Mouse (Mus musculus) erythroblast, adult 5-6 weeks (primary cell): ENCODE results near the gene Spata20. TPM values are rescaled to one million over a fixed set of nuclear protein-coding genes. Genes with fewer than 3 reads are reported as not detected.

Experiments
- ATAC-seq: replicated peaks from 2 replicates; pipeline ENCODE4 v1.8.0; 2016; ENCODE audit warnings: moderate number of reproducible peaks, mild to moderate bottlenecking, moderate TSS enrichment, inconsistent platforms; ENCODE audit not compliant: poor library complexity, low FRiP score, severe bottlenecking
- total RNA-seq, 2 experiments: library from RNA; stranded (forward) in 1 of 2; stranded (reverse) in 1 of 2; fragments of 150-400 nt in 1 of 2; fragments of 200-764, 138-1000 nt in 1 of 2; gene quantifications; 2 replicates each; pipeline versions ENCODE4 v1.2.3 to v1.2.4; 2015 to 2017; ENCODE audit warnings: low replicate concordance in 2 of 2

Gene Spata20
- total RNA-seq, 2 experiments from 2014 or later: not detected

GRCm38 (mm10) chr11:94483921-94484320 lies 2.1 kb downstream of the Spata20 start:
- ATAC-seq: no peak

- ATAC-seq: no peak
Measured at GRCm38 (mm10) chr11:94483436-94483835, 2.5 kb downstream of the Spata20 start.

GRCm38 (mm10) chr11:94482738-94483137 lies 3.2 kb downstream of the Spata20 start:
- no peak for ATAC-seq

- ATAC-seq: no peak
Measured at GRCm38 (mm10) chr11:94481963-94482362, 4.0 kb downstream of the Spata20 start.

GRCm38 (mm10) chr11:94480382-94480781 lies 5.6 kb downstream of the Spata20 start:
- no peak for ATAC-seq

GRCm38 (mm10) chr11:94477651-94478050 lies 8.3 kb downstream of the Spata20 start:
- ATAC-seq: no peak

GRCm38 (mm10) chr11:94475722-94476121 lies 10.3 kb downstream of the Spata20 start:
- no peak for ATAC-seq

GRCm38 (mm10) chr11:94474544-94474910 lies 11.5 kb downstream of the Spata20 start:
- no peak for ATAC-seq

- peak; percentile 85 for ATAC-seq
Measured at GRCm38 (mm10) chr11:94473707-94474543, 12.1 kb downstream of the Spata20 start, which contains the start of gene Cacna1g. Gene Cacna1g (minus strand): TSS chr11:94474198.

- no peak for ATAC-seq
Measured at GRCm38 (mm10) chr11:94472916-94473706, 12.9 kb downstream of the Spata20 start.

- ATAC-seq: no peak
Measured at GRCm38 (mm10) chr11:94472585-94472915, 13.4 kb downstream of the Spata20 start.

- no peak for ATAC-seq
Measured at GRCm38 (mm10) chr11:94471740-94472584, 14.0 kb downstream of the Spata20 start.

GRCm38 (mm10) chr11:94470391-94470790 lies 15.6 kb downstream of the Spata20 start:
- ATAC-seq: no peak

- no peak for ATAC-seq
Measured at GRCm38 (mm10) chr11:94469136-94470064, 16.6 kb downstream of the Spata20 start.

GRCm38 (mm10) chr11:94468582-94469064 lies 17.4 kb downstream of the Spata20 start:
- ATAC-seq: no peak

GRCm38 (mm10) chr11:94466333-94466855 lies 19.6 kb downstream of the Spata20 start:
- ATAC-seq: no peak

- no peak for ATAC-seq
Measured at GRCm38 (mm10) chr11:94464170-94464569, 21.8 kb downstream of the Spata20 start.

GRCm38 (mm10) chr11:94461856-94462255 lies 24.1 kb downstream of the Spata20 start:
- ATAC-seq: no peak

GRCm38 (mm10) chr11:94457001-94457400 lies 29.0 kb downstream of the Spata20 start:
- ATAC-seq: no peak
